Mouse (Mus musculus) neutrophil, adult 5-6 weeks (primary cell): ENCODE measurements around the gene Rnf214. TPM values are rescaled to one million over a fixed set of nuclear protein-coding genes. Genes with fewer than 3 reads are reported as not detected.
A peak's percentile ranks its signal among the peaks of the same experiment; 100 is the strongest.

Experiments
- ATAC-seq: fragments of 151-379, 151-347 bp; 2 replicates; pipeline ENCODE4 v1.8.0; 2017; ENCODE audit warnings: mild to moderate bottlenecking, moderate TSS enrichment; ENCODE audit not compliant: insufficient number of reproducible peaks, poor library complexity, low FRiP score, severe bottlenecking; ENCODE audit errors: extremely low read depth
- total RNA-seq: library from RNA; stranded (forward); fragments of 200-1000 nt; gene quantifications from 2 replicates; pipeline ENCODE4 v1.2.3, GENCODE M21; 2017

Gene Rnf214
- 48.1 and 50.2 TPM in 2 replicates for total RNA-seq

DNA sequence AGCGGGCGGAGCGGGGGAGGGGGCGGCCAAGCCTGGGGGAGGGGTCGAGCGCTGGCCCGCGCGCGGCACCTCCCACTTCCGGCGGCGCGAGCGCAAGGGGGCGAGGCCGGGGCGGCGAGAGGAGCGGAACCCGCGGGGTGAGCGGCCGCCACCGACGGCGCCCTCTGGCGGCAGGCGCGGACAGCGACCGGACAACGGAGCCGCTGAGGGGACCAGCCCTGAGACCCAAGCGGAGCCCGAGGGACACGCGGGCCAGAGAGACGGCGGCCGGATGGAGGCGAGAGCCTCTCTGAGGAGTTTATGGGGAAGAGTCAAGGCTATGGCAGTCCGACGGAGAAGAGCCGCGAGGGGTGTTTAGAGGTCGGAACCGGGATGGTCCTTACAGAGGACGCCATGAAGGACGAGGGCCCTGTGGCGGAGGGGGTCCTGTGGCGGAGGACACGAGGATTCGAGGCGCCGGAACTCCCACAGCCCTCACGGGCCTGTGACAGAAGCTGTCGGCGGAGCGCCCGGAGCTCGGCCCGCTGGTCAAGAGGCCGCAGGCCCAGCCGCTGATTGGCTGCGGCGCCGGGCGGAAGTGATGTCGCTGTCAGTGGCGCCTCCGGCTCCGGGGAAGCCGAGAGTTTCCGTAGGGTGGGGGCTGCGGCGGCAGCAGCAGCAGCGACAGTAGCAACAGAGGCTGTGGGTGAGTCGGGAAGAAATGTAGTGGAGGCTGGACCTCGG is at the start of gene Rnf214, which contains the start of gene Pcsk7:
Gene Rnf214 (minus strand): TSS at position 557 of the 723 bp plus-strand sequence.
Gene Pcsk7 (plus strand): TSS at position 143 of the 723 bp plus-strand sequence.
- peak; percentile 69 for ATAC-seq

DNA sequence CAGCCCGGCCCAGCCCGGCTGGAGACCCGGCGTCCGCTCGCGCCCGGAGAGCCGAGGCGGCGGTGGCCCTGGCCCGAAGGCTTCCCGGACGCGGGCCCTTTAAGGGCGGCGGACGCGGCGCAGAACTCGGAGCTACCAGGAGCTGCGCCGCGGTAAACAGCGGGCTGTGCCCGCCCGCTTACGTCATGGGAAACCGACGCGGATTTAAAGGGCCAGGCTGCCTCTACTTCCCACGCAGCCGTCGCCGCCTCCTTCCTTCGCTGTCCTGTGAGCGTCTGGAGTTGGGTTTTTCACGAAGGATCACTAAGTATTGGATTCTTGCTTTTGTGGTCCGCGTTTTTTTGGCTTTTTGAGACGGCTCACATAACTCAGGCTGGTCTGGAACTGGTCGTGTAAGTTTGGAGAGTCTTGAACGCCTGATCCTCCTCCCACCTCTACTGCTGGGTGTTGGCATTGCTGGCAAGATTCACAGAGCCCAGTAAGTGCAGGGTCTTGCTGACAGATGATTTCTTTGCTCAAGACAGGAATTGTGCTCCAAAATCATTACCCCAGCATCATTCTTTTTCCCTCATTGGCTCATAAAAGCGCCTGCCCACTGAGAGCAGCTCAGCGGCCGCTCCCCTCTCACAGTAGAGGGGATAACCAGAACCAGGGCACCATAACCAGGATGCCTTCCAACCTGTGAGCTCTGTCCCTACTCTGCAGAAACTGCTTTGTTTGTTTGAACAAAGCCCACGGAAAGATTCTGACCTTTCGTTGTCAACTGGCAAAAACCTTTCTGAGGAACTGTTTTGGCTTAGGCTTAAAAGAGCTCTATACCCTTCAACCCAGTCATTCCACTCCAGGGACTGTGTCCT is 48.6 kb upstream of the Rnf214 start, which contains the start of gene Sidt2:
Gene Sidt2 (minus strand): TSS at position 152 of the 857 bp plus-strand sequence.
- peak; percentile 76 for ATAC-seq

- ATAC-seq, result peak; percentile 28; the same call in 1 of the 2 replicates
Measured at GRCm38 (mm10) chr9:45954294-45955106, 47.8 kb upstream of the Rnf214 start.

- no peak for ATAC-seq
Measured at GRCm38 (mm10) chr9:45953511-45954293, 47.0 kb upstream of the Rnf214 start.

DNA sequence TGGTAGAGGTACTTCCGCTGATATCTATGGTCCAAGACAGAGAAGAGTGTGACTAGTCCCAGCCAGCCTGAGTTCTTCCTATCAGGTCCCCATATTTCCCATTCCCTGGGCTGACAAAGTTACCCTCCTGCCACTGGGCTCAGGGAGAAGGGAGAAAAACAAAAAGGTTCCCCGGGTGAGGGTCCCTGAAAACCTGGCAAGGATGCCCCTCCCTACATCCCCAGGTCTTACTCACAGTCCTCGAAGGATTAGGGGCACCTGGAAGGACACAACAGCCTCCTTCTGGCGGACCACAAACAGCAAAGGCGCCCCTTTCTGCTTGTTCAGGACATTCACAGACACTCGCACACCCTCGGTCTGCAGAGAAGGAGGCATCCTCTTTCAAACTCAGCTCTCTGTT is 46.2 kb upstream of the Rnf214 start:
- no peak for ATAC-seq

DNA sequence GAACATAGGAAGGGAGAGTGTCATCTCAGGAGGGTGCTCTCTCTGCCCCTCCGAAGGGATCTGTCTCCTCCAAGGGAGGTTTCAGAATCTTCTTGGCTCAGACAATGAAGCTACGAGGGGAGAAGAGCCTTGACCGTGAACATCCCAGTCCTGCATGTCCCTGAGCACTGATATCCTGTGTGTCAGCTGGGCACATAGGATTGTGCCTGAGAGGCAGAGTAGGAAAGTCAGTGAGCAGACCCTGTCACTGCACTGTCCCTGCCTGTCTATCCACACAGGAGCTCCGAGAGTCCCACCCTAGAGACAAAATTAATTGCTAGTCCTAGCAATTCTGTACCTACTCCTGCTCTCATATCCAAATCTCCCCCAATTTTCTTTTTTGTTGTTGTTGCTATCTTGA is 45.3 kb upstream of the Rnf214 start:
- no peak for ATAC-seq

DNA sequence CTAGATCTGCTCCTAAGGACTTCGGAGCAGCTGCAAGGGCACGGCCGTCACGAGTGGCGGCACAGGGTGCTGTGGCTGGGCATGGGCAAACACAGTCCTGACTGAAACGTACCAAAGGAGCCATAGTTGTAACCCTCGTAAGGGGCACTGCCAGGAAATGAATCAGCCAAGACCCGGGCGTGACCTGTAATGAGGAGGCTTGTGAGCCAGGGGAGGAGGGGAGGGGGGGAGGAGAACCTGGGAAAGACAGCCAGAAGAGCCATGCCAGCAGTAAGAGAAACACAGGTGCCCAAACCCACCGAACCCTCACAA is 40.1 kb upstream of the Rnf214 start:
- ATAC-seq, result no peak

DNA sequence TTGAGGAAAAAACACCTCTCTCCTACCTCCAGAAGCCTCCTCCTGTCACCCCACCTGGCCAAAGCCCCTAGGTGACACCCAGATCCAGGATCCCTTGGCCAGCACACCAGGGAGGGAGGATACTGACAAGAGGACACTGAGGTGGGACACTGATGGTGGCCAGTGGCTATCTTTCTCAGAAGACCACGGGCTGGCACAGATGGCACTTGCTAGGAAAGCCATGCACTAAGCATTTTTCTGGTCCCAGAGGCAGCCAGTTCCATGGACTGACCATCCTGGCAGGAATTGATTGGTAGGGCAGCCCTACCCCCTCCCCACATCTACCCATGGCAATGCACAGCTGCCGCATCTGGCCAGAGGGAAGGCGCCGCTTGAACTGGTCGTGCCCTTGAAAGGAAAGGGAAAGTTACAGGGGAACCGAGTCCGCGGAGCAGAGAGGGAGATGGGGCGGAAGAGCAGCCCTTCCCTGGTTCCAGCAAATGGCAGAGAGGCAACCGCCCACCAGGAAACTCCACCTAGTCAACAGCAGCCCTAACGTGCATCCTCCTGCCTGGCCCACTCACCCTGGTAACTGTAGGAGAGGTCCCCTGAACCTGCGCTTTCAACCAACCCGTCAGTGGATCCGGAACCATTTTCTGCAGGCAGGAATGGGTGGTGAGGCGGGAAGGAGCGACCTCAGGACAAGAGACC is 39.6 kb upstream of the Rnf214 start:
- no peak for ATAC-seq

- no peak for ATAC-seq
Measured at GRCm38 (mm10) chr9:45945721-45946120, 39.0 kb upstream of the Rnf214 start.

- ATAC-seq, result peak; percentile 92
Measured at GRCm38 (mm10) chr9:45944506-45945400, 38.0 kb upstream of the Rnf214 start.

DNA sequence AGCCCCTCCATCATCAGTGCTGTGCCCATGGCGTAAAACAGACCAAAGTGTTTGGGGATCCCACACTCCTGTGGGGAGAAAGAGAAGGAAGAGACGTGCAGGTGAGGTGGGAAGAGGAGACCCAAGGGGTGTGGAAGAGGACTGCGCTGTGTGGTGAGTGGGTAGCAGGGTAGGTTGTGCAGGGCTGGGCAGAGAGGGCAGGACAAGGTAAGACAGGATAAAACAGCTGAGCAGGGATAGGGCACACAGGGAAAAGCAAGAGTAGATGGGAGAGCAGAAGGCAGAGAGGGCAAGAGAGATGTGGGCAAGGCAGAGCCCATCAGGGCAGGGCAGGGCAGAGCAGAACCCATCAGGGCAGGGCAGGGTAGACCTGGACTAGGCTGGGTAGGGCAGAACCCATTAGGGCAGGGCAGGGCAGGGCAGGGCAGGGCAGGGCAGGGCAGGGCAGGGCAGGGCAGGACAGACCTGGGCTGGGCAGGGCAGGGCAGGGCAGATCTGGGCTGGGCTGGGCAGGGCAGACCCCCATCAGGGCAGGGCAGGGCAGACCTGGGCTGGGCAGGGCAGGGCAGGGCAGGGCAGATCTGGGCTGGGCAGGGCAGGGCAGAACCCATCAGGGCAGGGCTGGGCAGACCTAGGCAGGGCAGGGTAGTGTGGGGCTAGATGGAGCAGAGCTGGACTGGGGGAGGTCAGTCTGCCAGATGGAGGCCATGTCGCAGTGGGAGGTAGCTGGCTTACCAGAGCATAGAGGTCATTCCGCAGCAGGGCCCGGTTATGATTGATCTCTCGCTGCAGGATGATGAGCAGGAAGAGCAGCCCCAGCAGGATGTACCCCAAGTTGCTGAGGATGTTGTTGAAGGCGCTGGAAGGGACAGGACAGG is 37.2 kb upstream of the Rnf214 start:
- ATAC-seq, result no peak

- no peak for ATAC-seq
Measured at GRCm38 (mm10) chr9:45942916-45943315, 36.2 kb upstream of the Rnf214 start.

GRCm38 (mm10) chr9:45942464-45942863 is 35.8 kb upstream of the Rnf214 start:
- no peak for ATAC-seq

DNA sequence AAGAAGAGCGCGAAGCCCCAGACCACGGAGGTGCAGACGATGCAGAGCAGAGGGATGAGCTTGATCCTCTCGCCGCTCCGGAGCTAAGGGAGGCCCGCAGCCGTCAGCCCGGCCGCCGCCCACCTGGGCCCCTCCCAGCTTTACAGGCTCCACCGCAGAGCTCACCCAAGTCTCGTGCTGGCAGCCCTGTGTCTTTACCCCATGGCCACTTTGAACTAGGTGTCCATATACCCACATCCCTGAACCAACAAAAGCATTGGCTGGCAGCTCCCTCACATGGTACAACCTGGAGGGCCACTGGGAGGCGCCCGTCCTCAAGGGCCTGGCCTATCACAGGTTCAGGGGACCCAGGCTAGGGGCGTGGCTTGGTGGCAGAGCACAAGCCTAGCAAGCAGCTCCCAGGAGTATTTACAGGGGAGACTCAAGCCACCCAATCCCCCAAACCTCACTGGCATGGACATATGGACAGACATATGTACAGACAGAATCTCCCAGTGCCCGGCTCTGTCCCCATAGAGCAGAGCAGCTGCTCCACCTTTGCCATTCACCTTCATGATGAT is 34.7 kb upstream of the Rnf214 start:
- no peak for ATAC-seq

- no peak for ATAC-seq
Measured at GRCm38 (mm10) chr9:45939794-45940193, 33.1 kb upstream of the Rnf214 start.
